ENCODE assay signal across 8 mouse cellular contexts in the genomic region with DNA sequence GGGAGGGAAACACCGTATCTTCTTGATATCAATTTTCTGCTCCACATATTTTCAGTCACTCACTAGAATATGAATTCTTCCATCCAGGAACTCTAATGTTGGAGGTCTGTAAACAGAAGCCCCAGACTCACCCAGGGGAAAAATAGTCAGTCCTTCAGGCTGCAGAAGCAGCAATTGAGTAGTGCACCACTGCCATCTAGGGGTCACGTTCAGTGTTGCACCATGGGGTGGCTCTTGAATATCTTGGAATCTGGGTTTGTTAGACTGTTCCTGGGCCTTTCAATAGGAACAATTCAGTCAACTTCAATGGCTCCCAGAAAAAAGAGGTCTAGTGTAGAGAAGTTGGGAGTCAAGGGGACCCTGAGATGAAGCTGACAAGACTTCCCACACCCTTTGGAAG.
DNase-seq lines count a peak whose midpoint lies in the region; ATAC-seq and TF ChIP-seq lines count a peak whose summit lies in the region.
"Not testable (repeated sequence)": the region's sequence is repeated elsewhere in the genome, so short reads cannot be mapped to it uniquely, and the experiment has no call there.

No protein-coding gene starts in this region.

- ATAC-seq in common myeloid progenitor, adult 5-6 weeks (replicated peaks; ENCODE audit: low read depth, poor library complexity, severe bottlenecking), result peak; percentile 62
- not testable (repeated sequence) for ATAC-seq in intestine, postnatal 0 days

- not testable (repeated sequence) for H3K36me3 ChIP-seq in intestine, postnatal 0 days (ENCODE audit: control insufficient read depth, insufficient read depth)

- H3K4me2 ChIP-seq in intestine, postnatal 0 days (replicated peaks; ENCODE audit: low read depth), result not testable (repeated sequence)

- DNase-seq in adrenal gland, adult 2 months, result peak; percentile 60
- DNase-seq in gastrocnemius, postnatal 10 days, result peak; percentile 61
- DNase-seq in left cerebral cortex, adult 11 months (ENCODE audit: low spot score), result peak; percentile 30
- peak; percentile 65 for DNase-seq in lung, postnatal 14 days
- peak; percentile 44 to 68 for DNase-seq in right cerebral cortex, postnatal 10 days (ENCODE audit: low spot score in 2 of 2)
- peak; percentile 12 to 41 for DNase-seq in urinary bladder, adult 18-20 months (ENCODE audit: low spot score in 2 of 2)

- H3K9ac ChIP-seq in intestine, postnatal 0 days (ENCODE audit: low read depth, low read length), result not testable (repeated sequence)

- not testable (repeated sequence) for H3K4me3 ChIP-seq in intestine, postnatal 0 days (ENCODE audit: low read depth, low read length)

- not testable (repeated sequence) for H3K27me3 ChIP-seq in intestine, postnatal 0 days (replicated peaks; ENCODE audit: control insufficient read depth, insufficient read depth, low read length)

- WGBS in intestine, postnatal 0 days, result 11% methylated on average over 2 of the region's 2 CpGs

- H3K27ac ChIP-seq in intestine, postnatal 0 days (ENCODE audit: low read depth, low read length), result not testable (repeated sequence)

- peak; percentile 87 for TF ChIP-seq CTCF in intestine, postnatal 0 days (IDR thresholded peaks at IDR 0.05; ENCODE audit: low read depth)

- H3K4me1 ChIP-seq in intestine, postnatal 0 days (replicated peaks; ENCODE audit: control insufficient read depth, insufficient read depth, low read length), result not testable (repeated sequence)

- not testable (repeated sequence) for H3K9me3 ChIP-seq in intestine, postnatal 0 days (ENCODE audit: control insufficient read depth)
